8 mouse cellular contexts compared by ENCODE assay signal in genomic region chrX:74246213-74246681, GRCm38 (mm10). TPM values are rescaled to one million over a fixed set of nuclear protein-coding genes. Genes with fewer than 3 reads are reported as not detected.
DNase-seq lines count a peak whose midpoint lies in the region; ATAC-seq and TF ChIP-seq lines count a peak whose summit lies in the region.

No protein-coding gene starts in this region.

- peak; percentile 96 for TF ChIP-seq POLR2A in heart, adult 2 months (IDR thresholded peaks at IDR 0.05; ENCODE audit: insufficient read depth, low read depth, low read length)

- peak; percentile 93 for DNase-seq in 3T3-L1 (ENCODE audit: low read depth, low spot score)
- DNase-seq in adrenal gland, postnatal 36 days = peak; percentile 87
- peak; percentile 86 to 92 for DNase-seq in heart, adult 2 months
- peak; percentile 88 to 90 for DNase-seq in kidney, adult 8-10 months
- peak; percentile 94 for DNase-seq in midbrain, postnatal 0 days (ENCODE audit: low spot score)
- DNase-seq in spleen, postnatal 10 days (ENCODE audit: low spot score in 2 of 2) = peak; percentile 58 to 85

- TF ChIP-seq EP300 in heart, adult 2 months (IDR thresholded peaks at IDR 0.05; ENCODE audit: insufficient read depth, low read depth, low read length) = no peak

- no peak for TF ChIP-seq CTCF in heart, adult 2 months (IDR thresholded peaks at IDR 0.05)
- no peak for TF ChIP-seq CTCF in midbrain, postnatal 0 days (IDR thresholded peaks at IDR 0.05)

- H3K4me1 ChIP-seq in embryonic facial prominence, embryonic 12.5 days = peaks cover 8% of the 10 kb centered on the region; the same call in 1 of the 2 replicates
- H3K4me1 ChIP-seq in heart, adult 2 months (ENCODE audit: control insufficient read depth, insufficient read depth, low read length) = peaks cover 3% of the 10 kb centered on the region
- H3K4me1 ChIP-seq in limb, embryonic 15.5 days = peaks cover 11% of the 10 kb centered on the region; the same call in 1 of the 2 replicates
- H3K4me1 ChIP-seq in midbrain, postnatal 0 days (ENCODE audit: insufficient read depth, low read length) = no peaks in the 10 kb centered on the region

- peak overlapping the region; percentile 92 for H3K27ac ChIP-seq in embryonic facial prominence, embryonic 12.5 days
- H3K27ac ChIP-seq in heart, adult 2 months = peak overlapping the region; percentile 91
- H3K27ac ChIP-seq in limb, embryonic 15.5 days = peak overlapping the region; percentile 93
- H3K27ac ChIP-seq in midbrain, postnatal 0 days (ENCODE audit: low read depth, low read length) = peak overlapping the region; percentile 87

- no peaks in the 10 kb centered on the region for H3K9me3 ChIP-seq in embryonic facial prominence, embryonic 12.5 days
- no peaks in the 10 kb centered on the region for H3K9me3 ChIP-seq in limb, embryonic 15.5 days
- no peaks in the 10 kb centered on the region for H3K9me3 ChIP-seq in midbrain, postnatal 0 days (ENCODE audit: low read length)

- peak overlapping the region; percentile 80 for H3K9ac ChIP-seq in embryonic facial prominence, embryonic 12.5 days
- H3K9ac ChIP-seq in heart, adult 2 months (ENCODE audit: low read depth, low read length) = peak overlapping the region; percentile 57
- peak overlapping the region; percentile 56 for H3K9ac ChIP-seq in limb, embryonic 15.5 days
- peak overlapping the region; percentile 68 for H3K9ac ChIP-seq in midbrain, postnatal 0 days (replicated peaks; ENCODE audit: low read length, poor library complexity, severe bottlenecking)

- H3K27me3 ChIP-seq in embryonic facial prominence, embryonic 12.5 days = no peaks in the 10 kb centered on the region
- H3K27me3 ChIP-seq in heart, adult 2 months (ENCODE audit: control insufficient read depth, insufficient read depth, low read length) = no peaks in the 10 kb centered on the region
- no peaks in the 10 kb centered on the region for H3K27me3 ChIP-seq in limb, embryonic 15.5 days
- H3K27me3 ChIP-seq in midbrain, postnatal 0 days (ENCODE audit: insufficient read depth, low read length) = no peaks in the 10 kb centered on the region

- 28% methylated on average over 38 of the region's 38 CpGs for WGBS in embryonic facial prominence, embryonic 12.5 days
- 19% methylated on average over 35 of the region's 38 CpGs for WGBS in heart, adult 2 months
- WGBS in limb, embryonic 15.5 days = 25% methylated on average over 34 of the region's 38 CpGs
- WGBS in midbrain, postnatal 0 days = 19% methylated on average over 38 of the region's 38 CpGs

- intact Hi-C loops in heart, adult 2 months (cut with DNase I) = loop anchor here (5.0 to 10.0 kb wide), 5 partner anchors 36 to 224 kb away; partner anchors contain the start of genes Dnase1l1, G6pdx, Irak1 and Taz

- peak; percentile 88 for ATAC-seq in embryonic facial prominence, embryonic 12.5 days (ENCODE audit: insufficient number of reproducible peaks, insufficient read depth, low FRiP score, low TSS enrichment)
- ATAC-seq in limb, embryonic 15.5 days (ENCODE audit: insufficient number of reproducible peaks, low FRiP score, low TSS enrichment, low read depth) = peak; percentile 85
- peak; percentile 88 for ATAC-seq in midbrain, postnatal 0 days (ENCODE audit: low FRiP score)

- peak overlapping the region; percentile 59 for H3K4me2 ChIP-seq in embryonic facial prominence, embryonic 12.5 days (replicated peaks)
- H3K4me2 ChIP-seq in limb, embryonic 15.5 days = peak overlapping the region; percentile 47
- peak overlapping the region; percentile 55 for H3K4me2 ChIP-seq in midbrain, postnatal 0 days (ENCODE audit: low read depth, low read length, poor library complexity, severe bottlenecking)

- H3K4me3 ChIP-seq in embryonic facial prominence, embryonic 12.5 days = peak overlapping the region; percentile 57
- H3K4me3 ChIP-seq in heart, adult 2 months = peak overlapping the region; percentile 60
- H3K4me3 ChIP-seq in limb, embryonic 15.5 days = peak overlapping the region; percentile 53
- peak overlapping the region; percentile 45 for H3K4me3 ChIP-seq in midbrain, postnatal 0 days (ENCODE audit: low read depth, low read length)

- H3K79me2 ChIP-seq in heart, adult 2 months (replicated peaks; ENCODE audit: control insufficient read depth, insufficient read depth, low read length) = no peaks in the 10 kb centered on the region

- H3K36me3 ChIP-seq in embryonic facial prominence, embryonic 12.5 days = peaks cover 17% of the 10 kb centered on the region
- H3K36me3 ChIP-seq in heart, adult 2 months (ENCODE audit: control insufficient read depth, insufficient read depth, low read length) = no peaks in the 10 kb centered on the region
- peaks cover 17% of the 10 kb centered on the region for H3K36me3 ChIP-seq in limb, embryonic 15.5 days
- H3K36me3 ChIP-seq in midbrain, postnatal 0 days (ENCODE audit: insufficient read depth, low read length) = peaks cover 9% of the 10 kb centered on the region

RNA-seq across cellular contexts. Expression of gene Flna, which starts 3.4 kb away (rescaled TPM):
- total RNA-seq in adrenal gland, postnatal 36 days (2021) = 100 to 1,000 TPM; 129 to 211 TPM
- 359 and 360 TPM in 2 replicates for polyA plus RNA-seq in embryonic facial prominence, embryonic 12.5 days (2016; fragmentation: Nextera tagmentation; extraction: Ambion mirVana)
- 100 to 1,000 TPM in 1 of 2 experiments, 10 to 100 TPM in 1; 87.4 to 104 TPM for total RNA-seq in heart, adult 2 months (2021)
- polyA plus RNA-seq in heart, adult 2 months (2012; rRNA removed) = 218 and 243 TPM in 2 replicates
- polyA plus RNA-seq in limb, embryonic 15.5 days (2015; fragmentation: Nextera tagmentation; extraction: Ambion mirVana) = 228 and 248 TPM in 2 replicates
- 219 and 282 TPM in 2 replicates for total RNA-seq in midbrain, postnatal 0 days (2014; rRNA removed)
- polyA plus RNA-seq in midbrain, postnatal 0 days (2015; fragmentation: Nextera tagmentation; extraction: Ambion mirVana) = 52.8 and 54.8 TPM in 2 replicates

RNA-seq across cellular contexts. Expression of gene Emd, which starts 8.2 kb away (rescaled TPM):
- 100 to 1,000 TPM in 1 of 2 experiments, 10 to 100 TPM in 1; 53.0 to 121 TPM for total RNA-seq in adrenal gland, postnatal 36 days (2021)
- 21.9 and 24.4 TPM in 2 replicates for polyA plus RNA-seq in embryonic facial prominence, embryonic 12.5 days (2016; fragmentation: Nextera tagmentation; extraction: Ambion mirVana)
- total RNA-seq in heart, adult 2 months (2021) = 10 to 100 TPM; 33.8 to 37.6 TPM
- polyA plus RNA-seq in heart, adult 2 months (2012; rRNA removed) = 49.5 and 75.7 TPM in 2 replicates
- polyA plus RNA-seq in limb, embryonic 15.5 days (2015; fragmentation: Nextera tagmentation; extraction: Ambion mirVana) = 24.8 and 29.0 TPM in 2 replicates
- total RNA-seq in midbrain, postnatal 0 days (2014; rRNA removed) = 58.0 and 70.0 TPM in 2 replicates
- polyA plus RNA-seq in midbrain, postnatal 0 days (2015; fragmentation: Nextera tagmentation; extraction: Ambion mirVana) = 16.3 and 18.2 TPM in 2 replicates

RNA-seq across cellular contexts. Expression of gene Rpl10, which starts 24.4 kb away (rescaled TPM):
- 100 to 1,000 TPM; 409 to 419 TPM for total RNA-seq in adrenal gland, postnatal 36 days (2021)
- 745 and 775 TPM in 2 replicates for polyA plus RNA-seq in embryonic facial prominence, embryonic 12.5 days (2016; fragmentation: Nextera tagmentation; extraction: Ambion mirVana)
- total RNA-seq in heart, adult 2 months (2021) = 100 to 1,000 TPM; 200 to 274 TPM
- polyA plus RNA-seq in heart, adult 2 months (2012; rRNA removed) = 593 and 754 TPM in 2 replicates
- 675 and 811 TPM in 2 replicates for polyA plus RNA-seq in limb, embryonic 15.5 days (2015; fragmentation: Nextera tagmentation; extraction: Ambion mirVana)
- 2,035 and 2,080 TPM in 2 replicates for total RNA-seq in midbrain, postnatal 0 days (2014; rRNA removed)
- polyA plus RNA-seq in midbrain, postnatal 0 days (2015; fragmentation: Nextera tagmentation; extraction: Ambion mirVana) = 390 and 408 TPM in 2 replicates

RNA-seq across cellular contexts. Expression of gene Taz, which starts 35.5 kb away (rescaled TPM):
- 10 to 100 TPM; 64.7 to 87.2 TPM for total RNA-seq in adrenal gland, postnatal 36 days (2021)
- 84.4 and 85.7 TPM in 2 replicates for polyA plus RNA-seq in embryonic facial prominence, embryonic 12.5 days (2016; fragmentation: Nextera tagmentation; extraction: Ambion mirVana)
- total RNA-seq in heart, adult 2 months (2021) = 10 to 100 TPM; 45.6 to 47.4 TPM
- polyA plus RNA-seq in heart, adult 2 months (2012; rRNA removed) = 93.5 and 103 TPM in 2 replicates
- polyA plus RNA-seq in limb, embryonic 15.5 days (2015; fragmentation: Nextera tagmentation; extraction: Ambion mirVana) = 89.2 and 89.6 TPM in 2 replicates
- total RNA-seq in midbrain, postnatal 0 days (2014; rRNA removed) = 44.4 and 49.2 TPM in 2 replicates
- 65.9 and 69.8 TPM in 2 replicates for polyA plus RNA-seq in midbrain, postnatal 0 days (2015; fragmentation: Nextera tagmentation; extraction: Ambion mirVana)

RNA-seq across cellular contexts. Expression of gene Dnase1l1, which starts 35.9 kb away (rescaled TPM):
- total RNA-seq in adrenal gland, postnatal 36 days (2021) = 10 to 100 TPM in 1 of 2 experiments, 1 to 10 TPM in 1; 9.4 to 16.3 TPM
- 9.1 and 9.6 TPM in 2 replicates for polyA plus RNA-seq in embryonic facial prominence, embryonic 12.5 days (2016; fragmentation: Nextera tagmentation; extraction: Ambion mirVana)
- total RNA-seq in heart, adult 2 months (2021) = 10 to 100 TPM; 15.4 to 19.7 TPM
- polyA plus RNA-seq in heart, adult 2 months (2012; rRNA removed) = 21.2 and 33.2 TPM in 2 replicates
- polyA plus RNA-seq in limb, embryonic 15.5 days (2015; fragmentation: Nextera tagmentation; extraction: Ambion mirVana) = 17.3 and 20.2 TPM in 2 replicates
- 3.8 and 7.5 TPM in 2 replicates for total RNA-seq in midbrain, postnatal 0 days (2014; rRNA removed)
- polyA plus RNA-seq in midbrain, postnatal 0 days (2015; fragmentation: Nextera tagmentation; extraction: Ambion mirVana) = 3.0 and 3.3 TPM in 2 replicates

Comparison
In these comparisons a context has a peak if more than half of its experiments do, and no peak if none do; other contexts are left out.
1. Peak in every context shown above with its lines: DNase-seq, ATAC-seq, H3K4me3 ChIP-seq and H3K27ac ChIP-seq.